Mouse (Mus musculus): Measurements from ENCODE around the gene Ugt3a2.

The Ugt3a2 gene

GRCm38 (mm10) chr15:9335341-9335740 is at the start of gene Ugt3a2:
Gene Ugt3a2, plus strand, starts transcription at chr15:9335550.
- no peak for DNase-seq

GRCm38 (mm10) chr15:9289660-9290059 is 45.7 kb upstream of the Ugt3a2 start:
- DNase-seq = no peak

DNA sequence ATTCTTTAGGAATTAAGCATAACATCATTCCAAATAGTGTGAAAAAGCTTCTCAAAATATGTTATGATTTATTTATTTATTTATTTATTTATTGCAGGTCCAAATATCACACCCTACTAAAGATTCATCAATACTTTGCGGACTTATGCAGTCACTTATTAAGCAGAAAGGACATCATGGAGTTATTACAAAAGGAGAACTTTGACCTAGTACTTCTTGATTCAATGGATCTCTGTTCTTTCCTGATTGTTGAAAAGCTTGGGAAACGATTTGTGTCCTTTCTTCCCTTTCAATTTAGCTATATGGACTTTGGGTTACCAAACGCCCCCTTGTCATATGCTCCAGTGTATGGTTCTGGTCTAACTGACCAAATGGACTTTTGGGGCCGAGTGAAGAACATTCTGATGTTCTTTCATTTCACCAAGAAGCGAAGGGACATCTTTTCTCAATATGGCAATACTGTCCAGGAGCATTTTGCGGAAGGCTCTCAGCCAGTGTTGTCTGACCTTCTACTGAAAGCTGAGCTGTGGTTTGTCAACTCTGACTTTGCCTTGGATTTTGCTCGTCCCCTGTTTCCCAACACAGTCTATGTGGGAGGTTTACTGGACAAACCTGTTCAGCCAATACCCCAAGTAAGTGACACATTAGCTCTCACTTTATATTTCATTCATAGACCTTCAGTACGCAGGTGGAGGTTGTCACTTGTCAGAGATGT is 29.2 kb upstream of the Ugt3a2 start:
- no peak for DNase-seq

- DNase-seq = no peak
Observed at GRCm38 (mm10) chr15:9334596-9334995, 754 bp upstream of the Ugt3a2 start.

DNA sequence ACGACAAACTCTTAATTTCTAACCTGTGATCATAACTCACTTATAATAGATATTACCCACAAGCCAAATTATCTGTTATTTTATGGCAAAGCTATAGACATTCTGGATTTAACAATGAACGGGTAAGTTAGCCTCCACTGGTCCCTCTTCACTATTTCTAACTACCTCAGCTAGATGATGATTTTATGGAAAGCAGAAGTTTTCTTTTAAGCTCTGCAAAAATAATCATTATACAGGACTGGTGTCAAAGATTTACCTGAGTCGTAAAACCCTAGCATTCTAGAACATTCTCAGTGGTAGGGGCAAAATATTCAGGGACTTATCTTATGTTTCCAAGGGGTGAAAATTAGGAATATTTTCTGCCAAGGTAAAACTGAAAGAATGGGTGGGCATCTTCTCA is 1.3 kb downstream of the Ugt3a2 start:
- no peak for DNase-seq

GRCm38 (mm10) chr15:9337021-9337420 is 1.7 kb downstream of the Ugt3a2 start:
- DNase-seq = no peak

DNA sequence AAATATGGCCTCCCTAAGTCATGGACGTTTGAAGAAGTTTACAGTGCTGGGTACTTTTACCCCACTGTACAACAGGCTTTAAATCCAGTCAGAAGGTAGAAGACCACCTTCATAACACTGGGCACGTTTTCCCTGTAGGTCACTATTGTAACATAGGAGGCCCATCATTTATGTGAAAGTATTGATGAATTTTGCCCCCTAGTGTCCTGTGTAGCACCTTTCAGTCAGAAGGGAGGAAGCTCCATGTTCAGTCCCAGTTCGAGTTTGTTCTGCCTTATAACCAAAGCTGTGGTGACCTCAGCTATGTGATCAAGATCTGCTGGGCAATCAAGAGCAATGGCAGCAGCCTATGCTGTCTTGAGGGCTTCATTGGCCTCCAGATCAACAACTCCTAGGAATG is 13.4 kb downstream of the Ugt3a2 start:
- no peak for DNase-seq

- no peak for DNase-seq
Observed at GRCm38 (mm10) chr15:9362801-9363200, 27.5 kb downstream of the Ugt3a2 start.

GRCm38 (mm10) chr15:9368774-9369173 is 33.4 kb downstream of the Ugt3a2 start:
- no peak for DNase-seq

DNA sequence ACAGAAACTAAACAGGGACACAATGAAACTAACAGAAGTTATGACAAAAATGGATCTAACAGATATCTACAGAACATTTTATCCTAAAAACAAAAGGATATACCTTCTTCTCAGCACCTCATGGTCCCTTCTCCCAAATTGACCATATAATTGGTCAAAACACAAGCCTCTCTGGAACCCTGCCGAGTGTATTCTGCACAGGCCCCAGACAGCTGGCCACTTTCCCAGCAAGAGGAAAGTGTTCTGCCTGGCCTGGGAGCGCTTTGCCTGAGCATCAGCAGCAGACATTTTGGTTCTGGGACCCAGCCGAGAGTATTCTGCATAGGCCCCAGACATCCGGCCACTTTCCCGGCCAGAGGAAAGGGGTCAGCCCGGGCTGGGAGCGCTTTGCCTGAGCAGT is 40.9 kb downstream of the Ugt3a2 start:
- DNase-seq = no peak

- DNase-seq = no peak
Observed at GRCm38 (mm10) chr15:9409475-9409874, 74.1 kb downstream of the Ugt3a2 start.
